Mouse (Mus musculus): ENCODE measurements at regions not wholly inside any gene's neighbourhood (a gene's known extent, or its start where the extent isn't known, plus 50 kb on each side); places are given as distances from the start of the nearest gene placed in this dataset.

- peak overlapping the region; percentile 32 for H3K4me2 ChIP-seq (ENCODE audit: low read depth)
- no peaks in the 10 kb centered on the region for H3K36me3 ChIP-seq (ENCODE audit: control insufficient read depth, insufficient read depth)
- H3K27me3 ChIP-seq (ENCODE audit: control insufficient read depth, insufficient read depth, insufficient read length) = no peaks in the 10 kb centered on the region
- H3K4me3 ChIP-seq = no peak overlapping the region
- no peak for TF ChIP-seq TCF12 (IDR thresholded peaks at IDR 0.05; ENCODE audit: insufficient read depth, poor library complexity, severe bottlenecking)
- no peak for TF ChIP-seq MAX (IDR thresholded peaks at IDR 0.05; ENCODE audit: low read depth)
- TF ChIP-seq POLR2A (IDR thresholded peaks at IDR 0.05; ENCODE audit: insufficient read length, low read depth) = no peak
- TF ChIP-seq MYOD1 (IDR thresholded peaks at IDR 0.05; ENCODE audit: control insufficient read depth in 1 of 3, insufficient read length in 2 of 3, low read depth in 2 of 3) = no peak
- TF ChIP-seq MYOG (IDR thresholded peaks at IDR 0.05; ENCODE audit: control insufficient read depth in 1 of 3, insufficient read depth in 1 of 3, insufficient read length in 2 of 3, low read depth in 2 of 3) = no peak
- no peak for TF ChIP-seq REST (IDR thresholded peaks at IDR 0.05; ENCODE audit: insufficient read depth, insufficient read length)
- no peak for TF ChIP-seq TCF3 (IDR thresholded peaks at IDR 0.05; ENCODE audit: insufficient read length, low read depth)
- TF ChIP-seq SRF (IDR thresholded peaks at IDR 0.05; ENCODE audit: control insufficient read depth, insufficient read length, low read depth) = no peak
- H3ac ChIP-seq (ENCODE audit: control insufficient read depth, insufficient read length) = no peak overlapping the region
- no peaks in the 10 kb centered on the region for H3K79me2 ChIP-seq (ENCODE audit: control insufficient read depth, insufficient read depth)
Observed at GRCm38 (mm10) chr3:139859966-139860635, 654.6 kb downstream of the Stpg2 start.

GRCm38 (mm10) chr3:139860831-139861371, 655.4 kb downstream of the Stpg2 start:
- peak overlapping the region; percentile 32 for H3K4me2 ChIP-seq (ENCODE audit: low read depth)
- H3K27me3 ChIP-seq (ENCODE audit: control insufficient read depth, insufficient read depth, insufficient read length) = no peaks in the 10 kb centered on the region
- no peak overlapping the region for H3ac ChIP-seq (ENCODE audit: control insufficient read depth, insufficient read length)
- H3K79me2 ChIP-seq (ENCODE audit: control insufficient read depth, insufficient read depth) = no peaks in the 10 kb centered on the region
- no peak overlapping the region for H3K4me3 ChIP-seq
- no peaks in the 10 kb centered on the region for H3K36me3 ChIP-seq (ENCODE audit: control insufficient read depth, insufficient read depth)
- TF ChIP-seq POLR2AphosphoS2 (IDR thresholded peaks at IDR 0.05; ENCODE audit: insufficient read length, low read depth) (no peak), TCF3 (IDR thresholded peaks at IDR 0.05; ENCODE audit: insufficient read length, low read depth) (no peak), MAX (IDR thresholded peaks at IDR 0.05; ENCODE audit: low read depth) (no peak), CEBPB (IDR thresholded peaks at IDR 0.05; ENCODE audit: insufficient read depth, poor library complexity, severe bottlenecking) (no peak), USF1 (IDR thresholded peaks at IDR 0.05; ENCODE audit: low read depth) (no peak), TCF12 (IDR thresholded peaks at IDR 0.05; ENCODE audit: insufficient read depth, poor library complexity, severe bottlenecking) (no peak), MYOD1 (IDR thresholded peaks at IDR 0.05; ENCODE audit: control insufficient read depth in 1 of 3, insufficient read length in 2 of 3, low read depth in 2 of 3) (no peak), E2F4 (IDR thresholded peaks at IDR 0.05; ENCODE audit: insufficient read depth) (no peak), SRF (IDR thresholded peaks at IDR 0.05; ENCODE audit: control insufficient read depth, insufficient read length, low read depth) (no peak), REST (IDR thresholded peaks at IDR 0.05; ENCODE audit: insufficient read depth, insufficient read length) (no peak), POLR2A (IDR thresholded peaks at IDR 0.05; ENCODE audit: insufficient read length, low read depth) (no peak)

GRCm38 (mm10) chr3:139866329-139866728, 660.8 kb downstream of the Stpg2 start:
- Histone ChIP-seq H3K4me3 (no peak overlapping the region), H3K36me3 (ENCODE audit: control insufficient read depth, insufficient read depth) (no peaks in the 10 kb centered on the region), H3K27me3 (ENCODE audit: control insufficient read depth, insufficient read depth, insufficient read length) (no peaks in the 10 kb centered on the region), H3K4me2 (ENCODE audit: low read depth) (no peak overlapping the region), H3K79me2 (ENCODE audit: control insufficient read depth, insufficient read depth) (no peaks in the 10 kb centered on the region), H3ac (ENCODE audit: control insufficient read depth, insufficient read length) (no peak overlapping the region)
- no peak for TF ChIP-seq CEBPB (IDR thresholded peaks at IDR 0.05; ENCODE audit: insufficient read depth, poor library complexity, severe bottlenecking)

GRCm38 (mm10) chr3:139867030-139867429, 661.5 kb downstream of the Stpg2 start:
- TF ChIP-seq REST (IDR thresholded peaks at IDR 0.05; ENCODE audit: insufficient read depth, insufficient read length) = no peak
- no peak for TF ChIP-seq SRF (IDR thresholded peaks at IDR 0.05; ENCODE audit: control insufficient read depth, insufficient read length, low read depth)
- no peak for TF ChIP-seq MAX (IDR thresholded peaks at IDR 0.05; ENCODE audit: low read depth)
- no peak for TF ChIP-seq TCF3 (IDR thresholded peaks at IDR 0.05; ENCODE audit: insufficient read length, low read depth)
- TF ChIP-seq MYOG (IDR thresholded peaks at IDR 0.05; ENCODE audit: control insufficient read depth in 1 of 3, insufficient read depth in 1 of 3, insufficient read length in 2 of 3, low read depth in 2 of 3) = no peak
- TF ChIP-seq E2F4 (IDR thresholded peaks at IDR 0.05; ENCODE audit: insufficient read depth) = no peak
- no peak for TF ChIP-seq USF1 (IDR thresholded peaks at IDR 0.05; ENCODE audit: low read depth)
- TF ChIP-seq TCF12 (IDR thresholded peaks at IDR 0.05; ENCODE audit: insufficient read depth, poor library complexity, severe bottlenecking) = no peak
- no peak for TF ChIP-seq POLR2AphosphoS2 (IDR thresholded peaks at IDR 0.05; ENCODE audit: insufficient read length, low read depth)
- TF ChIP-seq MYOD1 (IDR thresholded peaks at IDR 0.05; ENCODE audit: control insufficient read depth in 1 of 3, insufficient read length in 2 of 3, low read depth in 2 of 3) = no peak
- TF ChIP-seq CEBPB (IDR thresholded peaks at IDR 0.05; ENCODE audit: insufficient read depth, poor library complexity, severe bottlenecking) = no peak
- no peak for TF ChIP-seq POLR2A (IDR thresholded peaks at IDR 0.05; ENCODE audit: insufficient read length, low read depth)
- no peaks in the 10 kb centered on the region for H3K79me2 ChIP-seq (ENCODE audit: control insufficient read depth, insufficient read depth)
- H3ac ChIP-seq (ENCODE audit: control insufficient read depth, insufficient read length) = no peak overlapping the region
- H3K4me2 ChIP-seq (ENCODE audit: low read depth) = no peak overlapping the region
- H3K27me3 ChIP-seq (ENCODE audit: control insufficient read depth, insufficient read depth, insufficient read length) = no peaks in the 10 kb centered on the region
- no peaks in the 10 kb centered on the region for H3K36me3 ChIP-seq (ENCODE audit: control insufficient read depth, insufficient read depth)
- no peak overlapping the region for H3K4me3 ChIP-seq

GRCm38 (mm10) chr3:139867499-139867898, 662.0 kb downstream of the Stpg2 start:
- Histone ChIP-seq H3K4me2 (ENCODE audit: low read depth) (no peak overlapping the region), H3ac (ENCODE audit: control insufficient read depth, insufficient read length) (no peak overlapping the region), H3K36me3 (ENCODE audit: control insufficient read depth, insufficient read depth) (no peaks in the 10 kb centered on the region), H3K4me3 (no peak overlapping the region), H3K27me3 (ENCODE audit: control insufficient read depth, insufficient read depth, insufficient read length) (no peaks in the 10 kb centered on the region), H3K79me2 (ENCODE audit: control insufficient read depth, insufficient read depth) (no peaks in the 10 kb centered on the region)
- TF ChIP-seq MYOG (IDR thresholded peaks at IDR 0.05; ENCODE audit: control insufficient read depth in 1 of 3, insufficient read depth in 1 of 3, insufficient read length in 2 of 3, low read depth in 2 of 3) = no peak
- TF ChIP-seq SRF (IDR thresholded peaks at IDR 0.05; ENCODE audit: control insufficient read depth, insufficient read length, low read depth) = no peak
- no peak for TF ChIP-seq POLR2AphosphoS2 (IDR thresholded peaks at IDR 0.05; ENCODE audit: insufficient read length, low read depth)
- TF ChIP-seq TCF3 (IDR thresholded peaks at IDR 0.05; ENCODE audit: insufficient read length, low read depth) = no peak
- TF ChIP-seq REST (IDR thresholded peaks at IDR 0.05; ENCODE audit: insufficient read depth, insufficient read length) = no peak
